15 mouse cellular contexts compared by ENCODE assay signal in the genomic region with DNA sequence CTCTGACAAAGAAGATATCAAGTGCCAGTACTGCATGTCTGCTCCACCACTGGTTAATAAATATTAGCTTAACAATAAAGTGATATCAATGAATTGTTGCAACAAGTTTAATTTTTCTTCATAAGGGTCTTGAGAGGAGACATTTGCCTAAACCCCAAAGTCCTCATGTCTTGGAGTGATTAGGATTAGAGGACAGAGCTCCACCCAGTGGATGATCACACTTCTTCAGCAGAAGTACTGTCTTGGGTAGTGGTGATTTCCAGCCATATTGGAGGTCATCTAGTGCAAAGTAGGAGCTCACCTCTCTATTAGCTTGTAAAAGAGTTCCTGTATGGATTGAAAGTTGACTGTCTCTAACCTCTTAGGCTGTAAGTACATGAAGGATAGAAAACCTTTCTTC.
A peak's percentile ranks its signal among the peaks of the same experiment; 100 is the strongest.
DNase-seq lines count a peak whose midpoint lies in the region; ATAC-seq and TF ChIP-seq lines count a peak whose summit lies in the region.
"Had no signal": no experiment of that assay in that cellular context is flagged by ENCODE, and none has a peak within 500 bp of the region (broad histone marks: within the 10 kb centered on the region; RNA-seq: fewer than 3 reads in every experiment).

No protein-coding gene starts in this region.

- 0 out of 2 replicates have a peak, but pooled peaks have one; percentile 17 for TF ChIP-seq CTCF in hindbrain, postnatal 0 days (IDR thresholded peaks at IDR 0.05; ENCODE audit: low read depth)
- peak; percentile 69 for TF ChIP-seq CTCF in layer of hippocampus, adult 2 months (conservative IDR thresholded peaks at IDR 0.05)
- peak; percentile 11 for TF ChIP-seq CTCF in Patski (IDR thresholded peaks at IDR 0.05)

- no peak overlapping the region for H3K4me2 ChIP-seq in hindbrain, postnatal 0 days (ENCODE audit: low read depth, low read length)
- no peak overlapping the region for H3K4me2 ChIP-seq in hindbrain, embryonic 16.5 days (ENCODE audit: low read length)
- H3K4me2 ChIP-seq: heart, embryonic 15.5 days; hindbrain, embryonic 14.5 days; limb, embryonic 15.5 days; neural tube, embryonic 15.5 days had no signal

- H3K27ac ChIP-seq in hindbrain, postnatal 0 days, result no peak overlapping the region
- H3K27ac ChIP-seq in hindbrain, embryonic 16.5 days (ENCODE audit: low read depth, low read length), result no peak overlapping the region
- no peak overlapping the region for H3K27ac ChIP-seq in layer of hippocampus, adult 2 months
- H3K27ac ChIP-seq: forebrain, embryonic 10.5 days; heart, embryonic 15.5 days; hindbrain, embryonic 14.5 days; limb, embryonic 15.5 days; midbrain, embryonic 10.5 days; neural tube, embryonic 15.5 days had no signal

- no peak for ATAC-seq in hindbrain, postnatal 0 days
- no peak for ATAC-seq in hindbrain, embryonic 16.5 days
- ATAC-seq in Patski, result no peak

- POLR2A ChIA-PET in Patski (lab: Charles Lee), result no interaction called here

- no peak overlapping the region for H3K9ac ChIP-seq in hindbrain, postnatal 0 days (replicated peaks; ENCODE audit: low read length)
- H3K9ac ChIP-seq in hindbrain, embryonic 16.5 days (ENCODE audit: low read depth, low read length), result no peak overlapping the region
- H3K9ac ChIP-seq: heart, embryonic 15.5 days; hindbrain, embryonic 14.5 days; limb, embryonic 15.5 days; neural tube, embryonic 15.5 days had no signal

- in situ Hi-C loops in Patski (cut with MboI; ENCODE audit: low pct_unique_long_range_greater_than_20kb), result no loop called here

- CTCF ChIA-PET in Patski (lab: Charles Lee), result interaction anchor here (1.4 to 1.7 kb wide), 2 partner anchors 10 to 389 kb away, joined by 3 read pairs; no protein-coding TSS in a partner anchor

- H3K36me3 ChIP-seq in hindbrain, postnatal 0 days (ENCODE audit: insufficient read depth, low read length), result no peaks in the 10 kb centered on the region
- H3K36me3 ChIP-seq in hindbrain, embryonic 16.5 days (ENCODE audit: control insufficient read depth, insufficient read depth, low read length), result no peaks in the 10 kb centered on the region
- H3K36me3 ChIP-seq: forebrain, embryonic 10.5 days; heart, embryonic 15.5 days; limb, embryonic 15.5 days; midbrain, embryonic 10.5 days; neural tube, embryonic 15.5 days had no signal

- no peaks in the 10 kb centered on the region for H3K9me3 ChIP-seq in hindbrain, postnatal 0 days (ENCODE audit: low read length)
- H3K9me3 ChIP-seq in hindbrain, embryonic 16.5 days (ENCODE audit: control insufficient read depth, low read length), result no peaks in the 10 kb centered on the region
- H3K9me3 ChIP-seq: forebrain, embryonic 10.5 days; heart, embryonic 15.5 days; limb, embryonic 15.5 days; midbrain, embryonic 10.5 days; neural tube, embryonic 15.5 days had no signal

- no peaks in the 10 kb centered on the region for H3K4me1 ChIP-seq in hindbrain, postnatal 0 days (ENCODE audit: insufficient read depth, low read length)
- H3K4me1 ChIP-seq in hindbrain, embryonic 16.5 days (ENCODE audit: control insufficient read depth, insufficient read depth, low read depth, low read length), result no peaks in the 10 kb centered on the region
- H3K4me1 ChIP-seq: forebrain, embryonic 10.5 days; heart, embryonic 15.5 days; limb, embryonic 15.5 days; midbrain, embryonic 10.5 days; neural tube, embryonic 15.5 days had no signal

- DNase-seq in cerebellum, postnatal 10 days, result peak; percentile 28 to 29
- no peak for DNase-seq in cerebellum, adult 11 months
- no peak for DNase-seq in hindbrain, postnatal 0 days (ENCODE audit: low spot score)
- DNase-seq in layer of hippocampus, adult 2 months (ENCODE audit: low spot score in 2 of 2), result no peak
- DNase-seq in layer of hippocampus, adult 9-10 months (ENCODE audit: low spot score), result no peak
- no peak for DNase-seq in Patski (ENCODE audit: low read depth, low spot score)
- DNase-seq in spleen, adult 12 weeks (ENCODE audit: low spot score), result no peak
- DNase-seq: gastrocnemius, postnatal 14 days had no signal

- H3K27me3 ChIP-seq in hindbrain, postnatal 0 days (ENCODE audit: insufficient read depth, low read length), result no peaks in the 10 kb centered on the region
- H3K27me3 ChIP-seq in hindbrain, embryonic 16.5 days (replicated peaks; ENCODE audit: control insufficient read depth, insufficient read depth, low read length), result no peaks in the 10 kb centered on the region
- H3K27me3 ChIP-seq in Patski, result no peaks in the 10 kb centered on the region
- H3K27me3 ChIP-seq: heart, embryonic 15.5 days; limb, embryonic 15.5 days; neural tube, embryonic 15.5 days had no signal

- no peak overlapping the region for H3K4me3 ChIP-seq in hindbrain, postnatal 0 days (ENCODE audit: low read length)
- no peak overlapping the region for H3K4me3 ChIP-seq in hindbrain, embryonic 16.5 days (ENCODE audit: low read length)
- no peak overlapping the region for H3K4me3 ChIP-seq in layer of hippocampus, adult 2 months
- H3K4me3 ChIP-seq: forebrain, embryonic 10.5 days; heart, embryonic 15.5 days; limb, embryonic 15.5 days; midbrain, embryonic 10.5 days; neural tube, embryonic 15.5 days had no signal

Comparison
In these comparisons a context has a peak if more than half of its experiments do, and no peak if none do; other contexts are left out.
1. DNase-seq: peak in cerebellum, postnatal 10 days (2 of 2); none in cerebellum, adult 11 months (single experiment), hindbrain, postnatal 0 days (single experiment), layer of hippocampus, adult 2 months (0 of 2), layer of hippocampus, adult 9-10 months (single experiment), Patski (single experiment) and spleen, adult 12 weeks (single experiment).
2. CTCF ChIP-seq: peak in every context shown above with its lines; median percentile 69 in layer of hippocampus, adult 2 months; 17 in hindbrain, postnatal 0 days; 11 in Patski.